Mouse (Mus musculus): ENCODE data around the gene Dnajb7. TPM values are rescaled to one million over a fixed set of nuclear protein-coding genes. Genes with fewer than 3 reads are reported as not detected.

The Dnajb7 gene
- polyA plus RNA-seq (2015; fragmentation: Illumina TruSeq; extraction: RNeasy Lipid Tissue Mini Kit (QIAGEN cat#74804); ENCODE audit: low read depth, low replicate concordance): not detected

DNA sequence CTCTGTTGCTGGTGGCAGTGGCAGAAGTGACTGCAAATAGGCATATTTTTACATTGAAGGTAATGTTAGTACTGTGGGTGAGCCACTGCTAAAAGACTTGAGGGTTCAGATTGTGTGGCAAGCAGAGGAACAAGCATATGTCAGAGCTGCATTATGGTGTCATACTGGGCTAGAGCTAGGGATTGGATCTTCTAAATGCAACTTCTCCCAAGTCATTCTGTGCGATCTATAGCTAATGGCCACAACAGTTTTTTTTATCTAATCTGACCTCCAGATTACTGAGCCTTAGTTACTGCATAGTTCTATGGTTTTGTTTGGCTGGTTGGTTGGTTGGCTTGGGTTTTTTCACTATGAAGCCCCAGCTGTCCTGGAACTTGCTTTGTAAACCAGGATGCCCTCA, at the start of gene Dnajb7:
Dnajb7 (minus strand) TSS at position 101 of the 400 bp plus-strand sequence.

DNA sequence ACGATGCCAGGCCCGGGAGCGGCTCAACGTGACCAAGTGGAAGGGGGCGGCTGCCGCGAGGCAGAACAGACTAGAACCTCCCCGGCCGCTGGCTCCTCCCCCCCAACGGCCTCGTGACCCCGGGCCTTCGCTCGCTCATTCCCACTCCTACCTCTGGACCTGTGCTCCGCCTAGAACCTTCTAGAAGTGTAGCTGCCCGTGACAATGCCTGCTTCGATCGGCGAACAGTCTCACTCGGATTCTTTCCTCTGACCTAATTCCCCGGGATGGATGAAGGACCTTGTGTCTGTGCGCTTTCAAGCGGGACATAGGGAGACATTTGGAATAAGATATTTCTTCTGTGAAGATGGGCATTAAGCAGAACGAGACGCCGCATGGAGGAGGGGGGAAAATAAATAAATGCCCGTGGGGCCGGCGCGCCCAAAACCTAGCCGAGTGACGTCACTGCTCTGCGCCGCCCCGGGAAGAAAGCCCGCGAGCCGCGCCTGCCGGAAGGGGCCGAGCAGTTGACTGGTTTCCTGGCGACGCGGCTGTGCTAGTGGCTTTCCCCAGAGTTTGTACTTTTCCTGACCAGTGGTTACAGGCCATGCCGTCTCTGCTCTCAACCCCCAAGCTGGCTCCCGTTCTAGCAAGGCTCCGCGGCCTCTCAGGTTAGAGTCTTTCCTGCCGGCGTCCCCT, 8.3 kb downstream of the Dnajb7 start, which contains the start of the genes St13 and Xpnpep3:
St13 (minus strand) TSS at position 440 of the 678 bp plus-strand sequence.
Xpnpep3 (plus strand) TSS at position 501 of the 678 bp plus-strand sequence.

DNA sequence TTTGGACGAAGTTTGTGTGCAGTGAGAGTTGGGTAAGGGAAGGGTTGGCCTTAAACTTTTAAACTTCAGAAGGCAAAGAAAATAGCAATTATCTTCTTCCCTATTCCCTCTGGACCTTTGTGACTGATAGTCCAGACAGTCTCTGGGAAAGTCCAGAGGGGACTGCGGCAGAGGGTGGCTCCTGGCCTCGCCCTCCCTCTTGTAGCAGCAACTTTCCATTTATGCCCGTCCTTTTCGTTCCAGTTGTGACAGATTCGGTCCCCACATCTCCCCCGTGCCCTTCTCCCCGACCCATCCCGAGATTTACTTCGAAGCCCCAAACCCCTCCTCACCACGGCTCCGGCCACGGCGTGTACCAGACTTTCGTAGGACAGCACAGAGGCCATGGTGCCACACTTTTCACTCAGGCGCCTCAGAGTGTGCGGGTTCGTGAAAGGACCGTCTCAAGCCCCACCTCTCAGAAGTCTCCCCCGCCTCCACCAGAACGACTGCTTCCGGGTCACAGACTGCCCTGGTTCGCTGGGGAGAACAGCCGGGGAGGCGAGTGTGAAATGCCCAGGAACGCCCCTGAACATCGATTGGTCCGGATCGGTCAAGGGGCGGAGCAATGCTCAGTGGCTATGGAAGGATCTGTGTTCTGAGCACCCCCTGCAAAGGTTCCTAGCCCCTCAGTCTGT, 47.6 kb downstream of the Dnajb7 start, which contains the start of gene Slc25a17:
Slc25a17 (minus strand) TSS at position 468 of the 677 bp plus-strand sequence.

Other genes with a start within 250 kb of the Dnajb7 start
- gene Mrtfa, start 217.5 kb downstream of the Dnajb7 start, polyA plus RNA-seq (2015; fragmentation: Illumina TruSeq; extraction: RNeasy Lipid Tissue Mini Kit (QIAGEN cat#74804); ENCODE audit: low read depth, low replicate concordance): 25.1 TPM
- 18.1 TPM for gene Mchr1, start 172.8 kb downstream of the Dnajb7 start, polyA plus RNA-seq (2015; fragmentation: Illumina TruSeq; extraction: RNeasy Lipid Tissue Mini Kit (QIAGEN cat#74804); ENCODE audit: low read depth, low replicate concordance)
- gene Slc25a17, start 47.5 kb downstream of the Dnajb7 start, polyA plus RNA-seq (2015; fragmentation: Illumina TruSeq; extraction: RNeasy Lipid Tissue Mini Kit (QIAGEN cat#74804); ENCODE audit: low read depth, low replicate concordance): 63.1 TPM
- gene St13, start 8.2 kb downstream of the Dnajb7 start, polyA plus RNA-seq (2015; fragmentation: Illumina TruSeq; extraction: RNeasy Lipid Tissue Mini Kit (QIAGEN cat#74804); ENCODE audit: low read depth, low replicate concordance): 145 TPM
- 8.4 TPM for gene Xpnpep3, start 8.2 kb downstream of the Dnajb7 start, polyA plus RNA-seq (2015; fragmentation: Illumina TruSeq; extraction: RNeasy Lipid Tissue Mini Kit (QIAGEN cat#74804); ENCODE audit: low read depth, low replicate concordance)
- gene Rbx1, start 58.0 kb upstream of the Dnajb7 start, polyA plus RNA-seq (2015; fragmentation: Illumina TruSeq; extraction: RNeasy Lipid Tissue Mini Kit (QIAGEN cat#74804); ENCODE audit: low read depth, low replicate concordance): 167 TPM
- gene Ep300, start 177.1 kb upstream of the Dnajb7 start, polyA plus RNA-seq (2015; fragmentation: Illumina TruSeq; extraction: RNeasy Lipid Tissue Mini Kit (QIAGEN cat#74804); ENCODE audit: low read depth, low replicate concordance): 22.1 TPM

Measured in brain, adult 10 weeks (tissue).